Mouse (Mus musculus) small intestine, adult 2 months (tissue): Measurements from ENCODE around the gene Zfp385b.

Experiments used
- CTCF ChIP-seq: fragments of 200-500 bp; IDR thresholded peaks from 2 replicates; pipeline ENCODE4 v1.5.1; 2012; ENCODE audit warnings: low read depth, mild to moderate bottlenecking, control low read depth, inconsistent platforms, low read length, moderate library complexity, mixed read lengths; ENCODE audit not compliant: insufficient replicate concordance, insufficient read length; ENCODE audit errors: extremely low read depth
- POLR2A ChIP-seq: fragments of 200-500 bp; IDR thresholded peaks from 2 replicates; pipeline ENCODE4 v1.6.1; 2012; ENCODE audit warnings: low read depth, mild to moderate bottlenecking, control low read depth, inconsistent platforms, low read length, moderate library complexity

- TF ChIP-seq POLR2A (no peak), CTCF (no peak)
Observed at GRCm38 (mm10) chr2:77587387-77587786, 232.1 kb downstream of the Zfp385b start.
